Mouse (Mus musculus) adrenal gland, postnatal 10 days (tissue): ENCODE data around the gene Eif3k. TPM values are rescaled to one million over a fixed set of nuclear protein-coding genes. Genes with fewer than 3 reads are reported as not detected.
"Not testable (repeated sequence)": the region's sequence is repeated elsewhere in the genome, so short reads cannot be mapped to it uniquely, and the experiment has no call there.

Experiments used
- DNase-seq: peaks from one replicate; pipeline ENCODE4 v3.0.0; 2021; ENCODE audit warnings: mixed read lengths
- total RNA-seq, 2 experiments: library from RNA; stranded (reverse); gene quantifications; 2 replicates each; pipeline ENCODE4 v1.2.3; 2021

Gene Eif3k
- total RNA-seq, 2 experiments from 2014 or later = 240 to 250 TPM

- DNase-seq = no peak
Observed at GRCm38 (mm10) chr7:28985207-28985606, 3.5 kb upstream of the Eif3k start.

DNA sequence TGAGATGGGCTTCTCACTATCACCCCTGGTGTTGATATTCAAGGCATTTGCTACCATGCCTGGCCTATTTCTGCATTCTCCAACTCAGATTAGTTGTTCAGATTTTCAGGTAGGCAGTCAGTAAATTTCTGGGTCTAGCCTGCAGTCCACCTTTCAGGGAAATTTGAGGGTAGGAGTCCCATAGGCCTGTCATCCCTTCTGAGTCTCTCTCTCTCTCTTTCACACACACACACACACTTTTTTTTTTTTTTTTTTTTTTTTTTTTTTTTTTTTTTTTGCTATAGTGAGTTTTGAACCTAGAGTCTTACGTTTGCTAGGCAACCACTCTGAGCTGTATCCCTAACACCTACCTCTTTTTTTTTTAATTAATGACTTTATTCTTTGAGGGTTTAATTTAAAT lies 2.8 kb upstream of the Eif3k start:
- DNase-seq = no peak

DNA sequence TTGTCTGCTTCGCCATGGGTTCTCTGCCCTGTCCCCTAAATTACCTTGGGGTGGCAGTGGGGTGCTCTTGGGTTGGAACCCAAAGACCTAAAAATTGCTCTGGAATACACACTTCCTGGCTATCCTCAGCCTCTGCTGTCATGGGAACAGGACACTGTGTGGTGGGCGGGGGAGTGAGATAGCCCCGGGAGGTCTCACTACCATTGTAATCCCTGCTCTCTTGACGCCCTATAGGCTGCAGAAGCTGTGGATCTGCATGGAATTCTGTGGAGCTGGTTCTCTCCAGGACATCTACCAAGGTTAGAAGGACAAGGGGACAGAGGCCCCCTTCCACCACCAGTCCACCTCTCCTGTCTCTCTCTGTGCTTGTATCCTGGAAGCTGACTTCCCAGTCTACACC lies 2.2 kb upstream of the Eif3k start:
- DNase-seq = no peak

DNA sequence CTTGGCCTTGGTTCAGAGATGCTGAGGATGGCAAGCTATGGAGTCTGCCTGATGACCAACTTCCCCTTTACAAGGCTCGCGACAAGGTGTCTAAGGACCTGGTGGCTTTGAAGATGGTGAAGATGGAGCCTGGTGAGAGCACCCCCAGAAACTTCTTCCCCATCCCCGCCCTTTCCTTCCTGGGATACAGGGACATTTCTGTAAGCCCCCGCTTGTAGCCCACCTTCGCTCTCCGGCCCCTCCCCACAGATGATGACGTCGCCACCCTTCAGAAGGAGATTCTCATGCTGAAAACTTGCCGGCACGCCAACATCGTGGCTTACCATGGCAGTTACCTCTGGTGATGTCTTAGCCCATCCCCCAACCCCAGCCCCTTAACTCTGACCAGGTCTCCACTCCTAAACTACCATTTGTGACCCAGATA lies 1.5 kb upstream of the Eif3k start:
- no peak for DNase-seq

GRCm38 (mm10) chr7:28982274-28983013 lies 780 bp upstream of the Eif3k start:
- DNase-seq = peak; percentile 30

DNA sequence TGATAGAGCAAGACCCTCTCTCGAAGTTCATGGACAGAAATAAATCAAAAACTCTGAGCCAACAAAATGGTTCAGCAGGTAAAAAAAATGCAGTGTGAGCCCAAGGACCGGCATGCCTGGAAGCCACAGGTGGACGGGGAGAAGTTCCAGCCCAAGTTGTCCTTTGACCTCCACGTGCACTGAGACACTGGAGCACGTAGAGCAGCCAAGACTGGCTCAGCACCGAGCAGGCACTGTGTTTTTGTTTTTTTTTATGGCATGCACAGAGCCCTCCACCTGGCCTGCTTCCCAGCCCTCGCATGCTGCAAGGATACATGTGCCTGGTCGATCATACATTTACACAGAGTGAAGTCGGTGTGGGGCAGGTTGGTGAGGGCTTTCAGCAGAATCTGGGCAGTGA lies 4.1 kb downstream of the Eif3k start:
- DNase-seq = no peak

DNA sequence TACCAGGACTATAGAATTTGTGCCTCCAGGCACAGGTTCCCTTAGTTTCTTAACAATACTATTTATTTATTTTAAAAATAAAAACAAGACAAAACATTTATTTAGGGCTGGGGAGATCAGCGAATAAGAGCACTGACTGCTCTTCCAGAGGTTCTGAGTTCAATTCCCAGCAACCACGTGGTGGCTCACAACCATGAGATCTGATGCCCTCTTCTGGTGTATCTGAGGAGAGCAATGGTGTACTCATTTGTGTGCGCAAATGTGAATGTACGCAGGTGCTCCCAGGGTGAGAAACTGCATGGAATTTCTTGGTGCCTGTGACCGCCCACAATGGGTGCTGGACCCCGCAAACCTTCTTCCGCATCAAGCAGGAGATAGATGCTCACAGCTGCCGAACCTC lies 8.6 kb downstream of the Eif3k start:
- DNase-seq = no peak

- DNase-seq = peak; percentile 87
Observed at GRCm38 (mm10) chr7:28972542-28972985, 9.1 kb downstream of the Eif3k start.

GRCm38 (mm10) chr7:28971770-28972269 lies 9.8 kb downstream of the Eif3k start:
- peak; percentile 73 for DNase-seq

GRCm38 (mm10) chr7:28971029-28971428 lies 10.6 kb downstream of the Eif3k start:
- no peak for DNase-seq

DNA sequence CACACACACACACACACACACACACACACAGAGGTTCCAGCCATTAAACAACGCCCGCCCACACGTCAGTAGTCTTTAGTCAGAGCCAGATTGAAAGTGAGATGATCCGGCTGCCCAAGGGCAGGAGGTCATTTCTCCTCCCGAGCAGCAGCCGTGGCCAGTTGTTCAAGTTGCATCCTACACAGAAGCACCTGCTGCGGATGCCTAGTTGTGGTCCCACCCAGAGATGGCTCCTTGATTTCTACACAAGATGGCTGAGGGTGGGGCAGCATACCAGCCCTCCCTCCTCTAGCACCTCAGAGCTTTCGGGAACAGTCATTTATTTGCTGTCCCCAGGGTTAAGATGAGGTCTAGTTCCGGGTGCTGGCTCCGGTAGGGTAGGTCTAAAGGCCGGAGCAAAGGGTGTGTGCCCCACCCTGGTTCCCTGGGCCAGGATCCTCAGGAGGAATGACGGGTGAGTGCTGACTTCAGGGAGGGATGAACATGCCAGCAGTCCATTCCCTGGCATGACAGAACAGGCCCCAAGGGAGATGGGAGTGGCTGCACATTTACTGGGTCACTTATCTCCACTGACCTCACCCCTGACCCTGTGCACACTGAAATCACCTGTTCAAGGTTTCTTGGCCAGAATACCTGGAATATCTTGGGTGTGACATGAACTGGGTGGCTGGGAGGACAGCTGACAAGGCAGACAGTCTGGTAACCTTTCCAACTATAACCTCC lies 11.8 kb downstream of the Eif3k start:
- no peak for DNase-seq

DNA sequence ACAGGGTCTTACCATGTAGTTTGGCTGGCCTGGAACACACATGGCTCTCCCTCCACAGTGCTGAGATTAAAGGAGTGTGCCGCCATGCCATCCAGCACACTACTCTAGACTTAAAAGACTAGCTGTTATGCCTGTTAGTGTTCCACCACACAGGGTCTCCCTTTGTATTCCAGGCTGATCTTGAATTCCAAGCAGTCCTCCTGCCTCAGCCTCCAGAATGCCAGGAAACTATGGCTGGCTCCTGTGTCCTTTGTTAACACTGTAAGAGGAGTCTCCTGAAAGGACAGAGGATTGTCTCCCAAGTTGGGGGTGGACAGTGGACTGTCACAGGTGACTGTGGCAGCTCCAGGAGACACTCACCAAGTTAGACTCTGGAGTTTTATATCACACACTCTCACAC lies 12.4 kb downstream of the Eif3k start:
- no peak for DNase-seq

DNA sequence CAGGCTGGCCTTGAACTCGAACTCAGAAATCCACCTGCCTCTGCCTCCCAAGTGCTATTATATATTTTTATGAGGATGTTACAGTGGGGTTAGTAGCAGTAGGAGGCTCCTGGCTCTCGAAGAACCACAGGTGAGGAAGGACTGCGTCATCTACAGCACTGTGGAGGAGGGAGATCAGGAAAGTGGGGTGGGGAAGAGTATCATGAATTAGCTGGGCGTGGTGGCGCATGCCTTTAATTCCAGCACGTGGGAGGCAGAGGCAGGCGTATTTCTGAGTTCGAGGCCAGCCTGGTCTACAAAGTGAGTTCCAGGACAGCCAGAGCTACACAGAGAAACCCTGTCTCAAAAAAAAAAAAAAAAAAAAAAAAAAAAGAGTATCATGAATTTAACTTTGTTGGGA lies 13.5 kb downstream of the Eif3k start:
- DNase-seq = not testable (repeated sequence)

- DNase-seq = peak; percentile 75
Observed at GRCm38 (mm10) chr7:28966751-28967505, 14.7 kb downstream of the Eif3k start.

DNA sequence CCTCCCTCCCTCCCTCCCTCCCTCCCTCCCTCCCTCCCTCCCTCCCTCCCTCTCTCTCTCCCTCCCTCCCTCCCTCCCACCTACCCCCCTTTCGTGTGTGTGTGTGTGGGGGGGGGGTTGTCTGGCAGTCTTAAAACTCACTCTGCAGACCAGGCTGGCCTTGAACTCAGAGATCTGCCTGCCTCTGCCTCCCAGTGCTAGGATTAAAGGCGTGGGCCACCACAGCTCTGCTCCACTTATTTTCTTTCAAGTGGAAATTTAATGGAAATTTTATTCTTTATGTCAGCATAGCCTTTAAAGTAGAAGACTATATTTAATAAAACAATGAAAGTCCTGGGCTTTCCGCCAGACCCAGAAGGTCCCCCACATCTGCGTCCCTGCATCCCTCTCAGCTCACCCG lies 15.5 kb downstream of the Eif3k start:
- no peak for DNase-seq

DNA sequence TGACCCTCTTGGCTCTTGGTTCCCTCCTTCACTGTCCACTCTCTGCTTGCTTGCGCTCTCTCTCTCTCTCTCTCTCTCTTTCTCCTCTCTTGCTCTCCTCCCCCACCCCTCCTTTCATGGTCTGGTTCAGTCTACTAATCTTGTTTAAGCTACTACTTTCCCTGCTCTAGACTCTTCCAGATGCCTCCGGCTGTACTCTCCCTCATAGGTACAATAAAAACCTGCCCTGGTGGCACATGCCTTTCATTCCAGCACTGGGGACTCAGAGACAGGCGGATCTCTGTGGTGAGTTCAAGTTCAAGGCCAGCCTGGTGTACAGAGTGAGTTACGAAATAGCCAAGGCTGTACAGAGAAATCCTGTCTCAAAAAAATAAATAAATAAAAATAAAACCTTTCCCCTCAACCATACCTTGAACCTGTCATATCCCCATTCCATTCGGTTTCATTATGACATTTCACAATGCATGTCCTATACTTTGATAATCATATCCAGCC lies 16.3 kb downstream of the Eif3k start:
- no peak for DNase-seq

DNA sequence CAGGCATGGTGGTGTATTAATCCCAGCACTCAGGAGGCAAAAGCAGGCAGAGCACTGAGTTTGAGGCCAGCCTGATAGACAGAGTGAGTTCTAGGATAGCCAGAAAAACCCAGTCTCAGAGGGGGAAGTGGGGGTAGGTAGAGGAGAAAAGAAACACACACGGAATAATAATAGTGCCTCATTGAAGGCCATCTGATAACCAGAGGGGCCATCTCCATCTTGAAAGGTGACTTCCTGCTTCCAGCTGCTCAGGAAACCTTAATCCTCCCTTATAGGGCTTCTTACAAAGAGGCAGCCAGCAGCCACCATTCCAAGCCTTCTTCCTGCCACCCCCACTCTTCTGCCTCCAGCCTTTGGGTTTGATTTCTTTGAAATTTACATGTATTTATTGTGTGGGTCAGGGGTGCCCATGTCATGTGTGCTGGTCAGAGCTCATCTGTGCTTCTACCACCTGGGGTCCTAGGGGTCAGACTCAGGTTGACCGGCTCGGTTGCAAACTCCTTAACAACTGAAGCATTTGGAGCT lies 18.2 kb downstream of the Eif3k start:
- no peak for DNase-seq

DNA sequence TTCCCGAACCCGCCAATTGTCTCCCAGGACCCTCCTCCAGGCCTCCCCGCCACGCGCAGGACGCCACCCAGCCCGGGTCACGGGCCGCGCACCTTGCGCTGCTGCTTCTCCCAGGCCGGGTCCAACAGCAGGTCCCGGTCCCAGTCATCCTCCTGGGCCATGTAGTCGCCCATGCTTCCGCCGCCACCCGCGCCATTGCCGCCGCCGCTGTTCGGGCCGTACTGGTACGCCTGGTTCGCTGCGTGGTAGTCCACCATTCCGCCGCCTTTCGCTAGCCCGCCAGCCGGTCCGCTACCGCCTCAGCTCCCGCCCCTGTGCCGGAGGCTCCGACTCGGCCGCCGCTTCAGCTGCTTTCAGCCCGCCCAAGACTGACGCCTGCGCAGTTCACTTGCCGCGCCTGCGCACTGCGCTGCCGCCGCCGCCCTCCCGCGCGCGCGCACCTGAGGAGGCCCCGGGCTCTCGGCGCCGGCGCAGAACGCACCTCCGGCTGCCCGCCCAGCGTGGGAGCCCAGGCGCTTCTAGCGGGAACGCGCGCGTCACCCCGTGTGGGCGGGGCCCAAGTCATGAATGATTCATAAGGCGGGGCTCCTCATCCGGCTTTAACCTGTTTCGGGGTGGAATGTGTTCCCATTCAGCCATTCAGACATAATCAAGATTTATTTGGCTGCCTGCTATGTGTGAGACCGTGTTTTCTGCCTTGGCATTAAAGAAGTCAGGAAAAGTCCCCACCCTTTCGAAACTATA lies 19.6 kb downstream of the Eif3k start, which contains the start of gene Actn4:
Gene Actn4 (minus strand): TSS at position 414 of the 744 bp plus-strand sequence.
- DNase-seq = peak; percentile 99

DNA sequence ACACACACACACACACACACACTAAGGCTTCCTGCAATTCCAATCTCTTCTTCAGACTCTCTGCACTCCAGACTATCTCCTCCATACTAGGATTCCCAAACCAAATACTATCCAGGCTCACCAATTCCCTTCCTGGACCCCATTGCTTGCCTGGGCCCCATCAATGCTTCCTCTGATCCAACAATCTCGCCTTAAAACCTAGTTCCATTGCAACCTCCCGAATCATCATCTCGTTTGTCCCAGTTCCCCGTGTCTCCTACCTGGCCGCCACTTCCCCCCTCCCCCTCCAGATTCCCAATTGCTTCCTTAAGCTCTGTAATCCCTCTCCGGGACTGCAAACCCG lies 20.1 kb downstream of the Eif3k start:
- DNase-seq = no peak

GRCm38 (mm10) chr7:28960354-28961046 lies 21.2 kb downstream of the Eif3k start:
- peak; percentile 42 for DNase-seq

DNA sequence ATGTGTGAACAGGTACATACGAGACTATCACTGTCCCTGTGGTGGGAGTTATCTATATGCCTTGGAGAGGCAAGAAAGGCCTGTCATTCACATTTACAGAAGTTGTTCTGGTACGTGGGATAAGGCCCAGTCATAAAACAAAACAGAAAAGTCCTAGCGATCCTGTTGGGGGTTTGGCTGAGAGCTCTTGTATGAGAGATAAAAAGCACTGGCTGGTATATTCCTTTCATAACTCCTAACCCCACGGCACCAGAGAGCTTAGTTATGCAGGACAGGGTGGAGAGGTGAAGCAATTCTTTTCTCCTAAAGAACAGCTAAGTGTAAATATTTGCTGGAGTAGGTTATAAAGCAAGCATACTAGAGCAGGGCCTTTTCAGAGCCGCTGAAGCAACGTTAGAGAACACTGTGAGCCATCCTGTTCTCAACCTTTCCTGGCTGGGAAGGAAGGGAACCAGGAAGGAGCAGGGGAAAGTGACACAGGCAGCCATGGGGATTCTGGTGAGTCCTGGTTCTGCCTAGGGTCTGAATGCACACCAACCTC lies 22.1 kb downstream of the Eif3k start:
- DNase-seq = peak; percentile 38
